Mouse (Mus musculus) hindbrain, embryonic 16.5 days (tissue): ENCODE data around the gene Cand2. TPM values are rescaled to one million over a fixed set of nuclear protein-coding genes. Genes with fewer than 3 reads are reported as not detected.

ENCODE experiments used
- ATAC-seq: fragments of 200-750 bp; cut with Nextera tagmentation; 2 replicates; pipeline ENCODE4 v1.8.0; 2017; ENCODE audit warnings: moderate TSS enrichment, moderate library complexity
- H3K27ac ChIP-seq: fragments of 300-500 bp; sonication (generic); 2 replicates; pipeline ENCODE4 v1.5.1; 2014; ENCODE audit warnings: low read depth, mild to moderate bottlenecking, control low read depth, low read length, moderate library complexity
- H3K27me3 ChIP-seq: fragments of 300-500 bp; sonication (generic); replicated peaks from 2 replicates; pipeline ENCODE4 v1.6.1; 2014; ENCODE audit warnings: low read length; ENCODE audit not compliant: control insufficient read depth, insufficient read depth
- H3K36me3 ChIP-seq: fragments of 300-500 bp; sonication (generic); 2 replicates; pipeline ENCODE4 v1.6.1; 2014; ENCODE audit warnings: mild to moderate bottlenecking, low read length, moderate library complexity, mixed read lengths; ENCODE audit not compliant: control insufficient read depth, insufficient read depth
- H3K4me1 ChIP-seq: fragments of 300-500 bp; sonication (generic); 2 replicates; pipeline ENCODE4 v1.6.1; 2014; ENCODE audit warnings: low read depth, low read length; ENCODE audit not compliant: control insufficient read depth, insufficient read depth
- H3K4me2 ChIP-seq: fragments of 300-500 bp; sonication (generic); 2 replicates; pipeline ENCODE4 v1.6.1; 2014; ENCODE audit warnings: mild to moderate bottlenecking, low read length, control low read depth, moderate library complexity
- H3K4me3 ChIP-seq: fragments of 300-500 bp; sonication (generic); 2 replicates; pipeline ENCODE4 v1.5.1; 2014; ENCODE audit warnings: mild to moderate bottlenecking, low read length, control low read depth, moderate library complexity
- H3K9ac ChIP-seq: fragments of 300-500 bp; sonication (generic); 2 replicates; pipeline ENCODE4 v1.6.1; 2014; ENCODE audit warnings: low read depth, mild to moderate bottlenecking, control low read depth, low read length, moderate library complexity
- H3K9me3 ChIP-seq: fragments of 300-500 bp; sonication (generic); 2 replicates; pipeline ENCODE4 v1.6.1; 2014; ENCODE audit warnings: mild to moderate bottlenecking, low read length, moderate library complexity; ENCODE audit not compliant: control insufficient read depth
- WGBS: fragments of 180-500 bp; shearing (Covaris S2); extraction: QIAGEN DNeasy Blood & Tissue Kit; methylation state at CpG from one replicate; pipeline ENCODE4 v1.1.7; 2014; 5-methylcytosine and 5-hydroxymethylcytosine counted together
- polyA plus RNA-seq: library from polyadenylated mRNA; unstranded; fragments of >200 nt; fragmentation: Nextera tagmentation; extraction: Ambion mirVana; gene quantifications from 2 replicates; pipeline ENCODE4 v1.2.1, GENCODE M21; 2015

Cand2 gene
- polyA plus RNA-seq, 1 experiment from 2014 or later, result 10.0 TPM

DNA sequence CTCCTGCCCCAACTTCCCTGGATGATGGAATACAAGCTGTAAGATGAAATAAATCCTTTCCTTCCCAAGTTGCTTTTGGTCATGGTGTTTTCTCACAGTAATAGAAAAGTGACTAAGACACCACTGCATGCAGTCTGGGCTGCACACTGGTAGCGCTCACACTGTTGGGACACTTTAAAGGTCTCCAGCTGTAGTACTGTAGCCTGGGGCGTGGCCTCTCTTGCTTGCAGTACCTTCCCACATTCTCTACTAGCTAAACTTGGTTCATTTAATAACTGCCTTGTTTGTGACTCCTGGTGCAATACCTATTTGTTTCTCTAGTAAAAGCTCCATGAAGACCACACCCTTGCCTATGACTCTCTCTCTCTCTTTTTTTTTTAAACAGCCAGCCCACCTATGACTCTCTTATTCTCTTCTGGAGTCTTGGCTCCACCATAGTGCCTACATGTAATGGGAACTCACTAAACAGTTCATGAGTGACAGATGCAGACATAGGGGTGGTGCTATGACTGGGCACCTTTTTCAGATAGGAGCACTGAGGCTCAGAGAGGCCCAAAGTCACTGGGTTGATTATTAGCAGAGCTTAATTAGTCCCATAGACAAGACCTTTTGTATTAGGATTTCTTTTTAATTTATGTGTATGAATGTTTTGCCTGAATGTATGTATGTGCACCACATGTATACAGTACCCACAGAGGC is 58.0 kb downstream of the Cand2 start:
- Histone ChIP-seq H3K9me3 (no peaks in the 10 kb centered on the region), H3K36me3 (no peaks in the 10 kb centered on the region), H3K4me3 (no peak overlapping the region), H3K27me3 (no peaks in the 10 kb centered on the region), H3K27ac (no peak overlapping the region), H3K4me1 (no peaks in the 10 kb centered on the region), H3K9ac (no peak overlapping the region), H3K4me2 (no peak overlapping the region)
- ATAC-seq, result no peak
- WGBS, result 94% methylated on average over 2 of the region's 2 CpGs

DNA sequence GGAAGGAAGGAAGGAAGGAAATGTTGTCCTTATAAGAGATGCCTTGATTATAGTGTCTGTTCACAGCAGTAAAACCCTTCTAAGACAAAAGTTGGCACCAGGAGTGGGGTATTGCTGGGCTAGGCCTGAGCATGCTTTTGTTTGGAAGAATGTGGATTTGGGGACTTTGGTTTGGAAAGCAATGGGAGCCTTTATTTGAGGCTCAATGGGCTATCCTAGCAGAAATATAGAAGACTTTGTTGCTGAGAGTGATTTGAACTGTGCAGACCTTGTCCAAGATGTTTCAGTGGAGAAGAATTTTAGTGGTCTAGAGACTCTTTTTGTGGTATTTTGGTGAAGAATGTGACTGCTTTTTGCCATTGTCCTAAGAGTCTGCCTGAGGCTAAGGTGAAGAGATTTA is 59.5 kb downstream of the Cand2 start:
- no peaks in the 10 kb centered on the region for H3K9me3 ChIP-seq
- peaks cover 10% of the 10 kb centered on the region for H3K4me1 ChIP-seq
- no peaks in the 10 kb centered on the region for H3K27me3 ChIP-seq

DNA sequence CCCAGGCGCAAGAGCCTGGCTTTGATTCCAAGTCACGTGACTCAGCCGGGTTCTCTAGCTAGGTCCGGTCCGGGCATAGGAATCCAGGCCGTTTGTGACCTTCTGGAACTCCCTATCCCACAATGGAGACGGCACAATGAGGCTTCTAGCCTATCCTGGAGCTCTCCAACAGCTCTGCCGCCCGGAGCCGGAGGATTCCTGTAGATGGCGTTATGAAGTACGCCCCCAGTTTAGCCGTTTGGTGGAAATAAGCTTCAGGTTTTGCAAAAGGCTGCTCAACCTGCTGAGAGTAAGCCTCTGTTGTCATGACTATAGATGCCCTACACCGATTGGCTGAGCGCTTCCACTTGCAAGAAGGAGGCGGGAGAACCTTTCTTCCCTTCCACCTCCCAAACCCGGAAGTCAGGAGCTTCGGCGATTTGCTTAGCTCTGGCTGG is 63.8 kb downstream of the Cand2 start, which contains the start of gene Efcab12:
TSS of gene Efcab12 (minus strand) at position 252 of the 437 bp plus-strand sequence.
- Histone ChIP-seq H3K9ac (peak within 1 kb of the TSS; percentile 59), H3K4me3 (peak within 1 kb of the TSS; percentile 45), H3K36me3 (no peaks in the 10 kb centered on the region), H3K27me3 (no peaks in the 10 kb centered on the region), H3K4me2 (peak within 1 kb of the TSS; percentile 85), H3K9me3 (no peaks in the 10 kb centered on the region), H3K27ac (peak within 1 kb of the TSS; percentile 69), H3K4me1 (peaks cover 10% of the 10 kb centered on the region)
- ATAC-seq, result peak; percentile 95
- WGBS, result under 1% methylated on average over 19 of the region's 19 CpGs

More for the DNA sequence above, 59.5 kb downstream of the Cand2 start:
- ATAC-seq, result no peak
- Histone ChIP-seq H3K9ac (no peak overlapping the region), H3K27ac (no peak overlapping the region), H3K4me2 (no peak overlapping the region), H3K36me3 (no peaks in the 10 kb centered on the region), H3K4me3 (no peak overlapping the region)

DNA sequence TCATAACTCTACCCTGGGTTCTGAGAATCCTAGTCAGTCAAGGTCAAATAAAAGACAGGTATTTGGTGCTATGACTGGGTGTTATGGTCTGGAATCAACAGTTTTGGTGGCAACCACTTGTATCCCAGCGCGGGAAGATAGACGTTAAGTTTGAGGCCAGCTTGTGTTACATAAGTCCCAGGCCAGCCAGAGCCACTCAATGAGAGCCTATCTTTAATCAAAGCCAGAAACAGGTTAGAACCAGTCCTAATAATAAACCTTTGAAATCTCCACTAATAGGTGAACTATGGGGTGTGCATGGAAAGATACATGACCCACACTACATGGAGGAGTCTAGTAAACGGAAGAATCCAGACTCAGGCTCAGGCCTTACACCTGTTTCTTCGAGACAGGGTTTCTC is 64.4 kb downstream of the Cand2 start:
- 69% methylated on average over 5 of the region's 5 CpGs for WGBS
- Histone ChIP-seq H3K9me3 (no peaks in the 10 kb centered on the region), H3K4me3 (peak overlapping the region; percentile 45), H3K27me3 (no peaks in the 10 kb centered on the region), H3K4me1 (peaks cover 10% of the 10 kb centered on the region), H3K36me3 (no peaks in the 10 kb centered on the region), H3K4me2 (peak overlapping the region; percentile 85), H3K9ac (peak overlapping the region; percentile 27; the same call in 1 of the 2 replicates), H3K27ac (0 out of 2 replicates have a peak overlapping the region, but pooled peaks have one; percentile 12)
- peak; percentile 18; the same call in 1 of the 2 replicates for ATAC-seq

DNA sequence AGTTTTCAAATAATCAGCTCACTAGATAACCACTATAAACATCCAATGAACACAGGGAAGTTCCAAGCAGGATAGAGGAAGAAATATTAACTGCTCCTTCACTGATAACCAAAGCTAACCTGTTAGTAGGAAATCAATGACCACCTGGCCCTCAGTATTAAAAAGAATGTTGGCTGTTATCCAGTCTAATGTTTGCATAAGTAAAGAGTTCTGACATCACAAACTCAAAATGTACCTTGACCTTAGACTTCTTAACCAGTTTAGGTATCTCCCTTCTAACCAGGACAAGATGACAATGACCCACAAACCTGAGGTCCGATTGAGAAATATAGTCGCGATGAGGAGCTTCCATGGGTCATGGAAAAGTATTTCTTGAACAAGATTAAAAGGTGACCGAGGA is 70.7 kb downstream of the Cand2 start:
- Histone ChIP-seq H3K27me3 (no peaks in the 10 kb centered on the region), H3K4me1 (no peaks in the 10 kb centered on the region), H3K27ac (no peak overlapping the region), H3K9me3 (no peaks in the 10 kb centered on the region), H3K4me3 (no peak overlapping the region), H3K4me2 (no peak overlapping the region), H3K36me3 (peaks cover 2% of the 10 kb centered on the region; the same call in 1 of the 2 replicates), H3K9ac (no peak overlapping the region)
- ATAC-seq, result no peak
- 97% methylated on average over 4 of the region's 4 CpGs for WGBS

DNA sequence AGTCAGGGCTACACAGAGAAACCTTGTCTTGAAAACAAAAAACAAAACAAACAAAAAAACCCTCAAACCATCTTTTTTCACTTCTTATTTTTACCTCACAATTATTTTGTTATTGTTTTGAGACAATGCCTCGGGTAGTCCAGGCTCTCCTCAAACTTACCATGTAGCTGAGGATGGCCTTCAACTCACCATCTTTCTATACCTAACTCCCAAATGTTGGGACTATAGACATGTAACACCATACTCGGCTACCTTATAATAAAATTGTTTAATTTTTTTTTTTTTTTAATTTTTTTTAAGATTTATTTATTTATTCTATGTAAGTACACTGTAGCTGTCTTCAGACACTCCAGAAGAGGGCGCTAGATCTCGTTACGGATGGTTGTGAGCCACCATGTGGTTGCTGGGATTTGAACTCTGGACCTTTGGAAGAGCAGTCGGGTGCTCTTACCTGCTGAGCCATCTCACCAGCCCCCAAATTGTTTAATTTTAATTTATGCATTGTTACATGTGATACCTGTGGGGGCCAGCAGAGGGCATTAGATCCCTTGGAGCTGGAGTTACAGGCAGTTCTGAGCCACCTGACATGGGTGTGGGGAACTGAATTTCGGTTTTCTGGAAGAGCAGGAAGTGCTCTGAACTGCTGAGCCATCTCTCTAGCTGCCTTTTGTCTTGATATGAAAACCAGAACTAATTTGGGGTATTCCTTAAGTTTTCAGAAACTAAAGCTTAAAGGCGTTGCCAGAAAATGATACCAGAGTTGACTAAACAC is 72.5 kb downstream of the Cand2 start:
- 43% methylated on average over 8 of the region's 8 CpGs for WGBS
- ATAC-seq, result no peak
- Histone ChIP-seq H3K4me1 (no peaks in the 10 kb centered on the region), H3K4me2 (no peak overlapping the region), H3K9me3 (no peaks in the 10 kb centered on the region), H3K27ac (no peak overlapping the region), H3K27me3 (no peaks in the 10 kb centered on the region), H3K36me3 (peaks cover 2% of the 10 kb centered on the region; the same call in 1 of the 2 replicates), H3K4me3 (no peak overlapping the region), H3K9ac (no peak overlapping the region)

- 94% methylated on average over 10 of the region's 10 CpGs for WGBS
- no peak for ATAC-seq
- Histone ChIP-seq H3K27ac (no peak overlapping the region), H3K4me1 (peaks cover 9% of the 10 kb centered on the region), H3K4me3 (no peak overlapping the region), H3K27me3 (no peaks in the 10 kb centered on the region), H3K9me3 (no peaks in the 10 kb centered on the region), H3K4me2 (no peak overlapping the region), H3K36me3 (peaks cover 2% of the 10 kb centered on the region; the same call in 1 of the 2 replicates), H3K9ac (no peak overlapping the region)
Measured at GRCm38 (mm10) chr6:115848598-115849304, 74.4 kb downstream of the Cand2 start.

DNA sequence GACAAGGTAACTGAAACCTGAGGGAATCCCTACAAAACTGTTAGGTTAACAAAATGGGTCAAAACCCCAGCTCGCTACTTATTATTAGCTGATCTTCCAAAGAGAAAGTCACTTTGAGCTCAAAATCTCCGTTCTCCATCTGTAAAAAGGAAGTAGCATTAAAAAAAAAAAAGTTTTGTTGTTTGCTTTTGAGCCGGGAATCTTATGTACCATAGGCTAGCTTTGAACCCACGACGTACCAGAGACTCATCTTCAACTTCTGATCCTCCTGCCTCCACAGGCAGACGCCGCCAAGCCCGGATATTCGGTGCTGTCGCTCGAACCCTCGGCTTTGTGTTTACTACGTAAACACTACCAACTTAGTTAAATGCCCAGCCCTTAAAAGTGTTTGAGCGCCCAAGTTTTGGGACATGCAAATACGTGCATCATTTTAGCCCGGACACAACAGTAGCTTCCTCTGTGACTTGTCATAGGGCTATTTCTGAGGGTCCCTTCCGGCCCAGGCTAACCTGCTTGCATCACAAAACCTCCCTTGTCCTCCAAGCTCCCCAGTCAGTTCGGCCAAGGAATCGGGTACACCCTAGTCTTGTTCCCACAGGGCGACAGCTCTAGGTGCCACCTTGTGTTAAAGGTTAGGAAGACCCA is 78.2 kb downstream of the Cand2 start:
- Histone ChIP-seq H3K27ac (peak overlapping the region; percentile 77), H3K4me1 (peaks cover 9% of the 10 kb centered on the region), H3K9me3 (no peaks in the 10 kb centered on the region), H3K4me3 (peak overlapping the region; percentile 59), H3K9ac (peak overlapping the region; percentile 67), H3K36me3 (peaks cover 2% of the 10 kb centered on the region; the same call in 1 of the 2 replicates), H3K27me3 (no peaks in the 10 kb centered on the region), H3K4me2 (peak overlapping the region; percentile 87)
- ATAC-seq, result no peak
- 6% methylated on average over 20 of the region's 20 CpGs for WGBS
